Mouse (Mus musculus) hematopoietic stem cell, adult 5-6 weeks (primary cell): ENCODE results near the gene Galnt7. TPM values are rescaled to one million over a fixed set of nuclear protein-coding genes. Genes with fewer than 3 reads are reported as not detected.

ENCODE experiments used
- ATAC-seq, 2 experiments: fragments of 125-278 bp in 1 of 2; replicated peaks in 1 of 2; 2 replicates each; pipeline ENCODE4 v1.8.0; 2016 to 2017; ENCODE audit warnings: inconsistent platforms in 2 of 2, mild to moderate bottlenecking in 2 of 2, moderate number of reproducible peaks in 2 of 2, low read depth in 1 of 2, moderate TSS enrichment in 1 of 2; ENCODE audit not compliant: low FRiP score in 2 of 2, poor library complexity in 2 of 2, severe bottlenecking in 2 of 2, insufficient read depth in 1 of 2, low TSS enrichment in 1 of 2
- total RNA-seq: library from RNA; stranded (forward); fragments of 172-1452, 232-1000 nt; gene quantifications from 2 replicates; pipeline ENCODE4 v1.2.3, GENCODE M21; 2017

Gene Galnt7
- 17.9 and 18.8 TPM in 2 replicates for total RNA-seq

DNA sequence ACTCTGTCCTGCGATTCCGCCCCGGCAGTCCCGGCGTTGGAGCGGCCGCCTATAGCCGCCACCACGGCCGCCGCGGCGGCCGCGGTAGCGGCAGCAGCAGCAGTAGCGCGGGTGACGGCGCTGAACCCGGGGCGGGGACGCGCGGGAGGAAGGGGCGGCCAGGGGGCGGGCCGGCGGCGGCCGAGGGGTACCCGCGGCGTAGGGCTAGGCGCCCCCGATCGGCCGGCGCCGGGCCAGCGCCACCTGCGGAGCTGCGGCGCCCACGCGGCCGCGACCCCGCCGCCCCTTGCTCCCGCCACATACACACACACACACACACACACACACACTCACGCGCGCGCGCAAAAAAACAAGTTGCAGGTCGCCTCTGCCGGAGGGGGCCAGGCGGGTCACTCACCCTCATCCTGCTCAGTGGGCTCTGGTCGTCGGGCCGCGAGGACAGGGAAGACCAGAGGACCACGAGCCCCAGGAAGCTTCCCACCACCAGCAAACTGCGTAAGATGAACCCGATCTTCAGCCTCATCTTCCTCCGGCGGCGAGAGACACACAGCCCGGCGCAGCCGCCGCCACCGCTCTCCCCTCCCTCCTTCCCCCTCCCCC lies at the start of gene Galnt7:
Gene Galnt7 (minus strand): TSS at position 577 of the 600 bp plus-strand sequence.
- ATAC-seq, result peak; percentile 5 to 18; a peak in 3 of 4 replicates

DNA sequence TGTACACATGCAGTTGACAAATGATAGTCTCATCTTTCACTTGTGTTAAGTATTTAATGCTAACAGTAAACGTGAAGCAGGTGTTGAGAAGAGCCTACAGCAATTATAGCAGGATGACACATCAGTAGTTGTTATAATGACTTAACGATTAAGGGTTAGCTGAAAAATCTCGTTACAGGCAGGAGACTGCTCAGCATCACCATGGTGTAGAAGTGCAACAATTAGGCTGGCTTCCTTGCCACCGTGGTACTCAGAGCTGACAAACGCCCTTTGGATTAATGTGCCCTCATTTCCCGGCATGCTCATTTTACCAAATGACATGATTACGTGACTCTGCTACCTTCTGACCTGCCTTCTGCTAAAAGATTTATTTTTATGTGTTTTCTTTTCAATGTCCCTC lies 35.8 kb upstream of the Galnt7 start:
- ATAC-seq, result no peak

DNA sequence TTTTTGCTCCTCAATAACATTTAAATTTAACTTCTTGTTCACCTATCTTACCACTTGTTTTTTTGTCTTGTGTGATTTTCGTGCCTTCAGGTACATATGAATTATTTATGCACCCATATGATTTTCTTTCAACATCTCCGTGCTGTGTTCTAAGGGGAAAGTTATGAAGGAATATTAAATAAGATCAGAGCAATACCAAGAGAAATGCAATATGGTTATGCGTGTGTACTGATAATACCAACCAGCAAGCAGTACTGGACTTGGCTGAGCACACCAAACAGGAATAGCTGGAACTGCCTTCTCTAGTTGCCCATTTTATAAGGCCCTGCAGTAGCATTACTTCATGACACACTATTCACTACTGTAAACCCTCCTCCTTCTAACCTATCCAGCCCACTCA lies 33.0 kb upstream of the Galnt7 start:
- ATAC-seq, result no peak

DNA sequence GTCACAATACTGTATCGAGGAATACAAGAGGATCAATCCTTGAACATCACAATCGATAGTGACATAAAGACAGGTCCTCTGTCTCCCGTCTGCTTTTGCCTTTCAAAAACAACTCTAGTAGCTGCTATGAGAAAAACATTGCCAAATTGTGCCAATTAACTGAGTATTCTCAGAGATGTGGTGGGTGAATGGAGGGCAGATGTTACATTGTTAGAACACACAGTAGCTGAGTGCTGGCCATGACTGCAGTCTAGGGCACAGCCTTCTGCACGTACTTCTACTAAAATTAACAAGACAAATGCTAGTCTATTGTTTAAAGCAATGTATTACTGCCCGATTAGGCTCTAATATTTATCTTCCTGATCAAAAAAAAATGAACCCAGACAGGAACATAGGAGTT lies 27.2 kb upstream of the Galnt7 start:
- no peak for ATAC-seq

DNA sequence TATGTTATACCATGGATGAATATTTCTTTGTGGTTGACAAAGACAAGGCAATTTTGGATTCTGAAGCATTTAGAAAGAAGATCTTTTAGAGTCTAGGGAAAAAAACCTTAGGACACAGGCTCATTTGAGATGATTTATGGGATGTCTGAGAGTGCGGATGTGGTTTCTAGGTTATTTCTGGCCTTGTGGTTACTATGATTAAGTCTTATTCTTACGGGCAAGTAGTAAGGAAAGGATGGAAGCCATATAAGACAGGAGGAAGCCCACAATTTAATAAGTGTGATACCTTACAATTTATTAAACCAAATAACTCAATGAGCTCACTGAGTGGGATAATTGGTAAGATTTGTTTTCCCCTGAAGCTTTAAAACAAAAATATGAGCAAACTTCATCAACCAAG lies 11.3 kb upstream of the Galnt7 start:
- peak; percentile 93 to 97 for ATAC-seq

DNA sequence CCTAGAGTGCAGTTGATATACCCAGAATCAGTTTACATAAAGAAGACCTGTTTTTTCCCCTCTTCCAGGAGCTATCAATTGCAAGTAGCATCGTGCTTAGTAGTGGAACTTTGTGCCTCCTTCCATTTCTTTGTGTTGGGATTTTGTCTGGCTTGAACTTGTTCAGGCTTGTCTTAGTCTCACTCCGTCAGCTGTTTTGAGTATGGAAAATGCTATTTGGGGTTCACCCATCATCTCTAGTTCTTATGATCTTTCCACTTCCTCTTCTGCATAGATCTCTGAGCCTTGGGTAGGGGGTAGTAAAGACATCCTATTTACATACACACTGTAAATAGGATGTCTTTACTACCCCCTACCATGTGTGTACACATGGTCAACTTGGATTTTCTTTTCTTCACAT lies 7.2 kb upstream of the Galnt7 start:
- no peak; a peak in 1 of 4 replicates for ATAC-seq

DNA sequence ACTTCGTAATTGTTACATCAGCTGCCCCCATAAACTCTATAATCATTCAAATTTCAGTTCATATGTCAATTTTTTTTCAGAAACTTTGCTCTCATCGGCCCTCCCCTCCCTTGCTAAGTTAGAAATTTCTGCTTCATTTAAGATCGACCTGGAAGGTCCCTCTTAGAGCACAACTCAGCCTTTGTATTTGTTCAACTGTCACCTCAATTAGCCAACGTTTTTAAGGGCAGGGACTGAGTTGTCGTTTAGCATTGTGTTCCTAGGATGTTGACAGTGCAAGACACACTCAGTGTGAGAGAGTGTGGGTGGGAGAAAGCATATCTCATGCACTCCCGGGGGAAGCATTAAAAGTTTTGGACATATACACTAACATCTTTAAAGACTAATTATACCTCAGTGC lies 3.6 kb upstream of the Galnt7 start:
- no peak for ATAC-seq

DNA sequence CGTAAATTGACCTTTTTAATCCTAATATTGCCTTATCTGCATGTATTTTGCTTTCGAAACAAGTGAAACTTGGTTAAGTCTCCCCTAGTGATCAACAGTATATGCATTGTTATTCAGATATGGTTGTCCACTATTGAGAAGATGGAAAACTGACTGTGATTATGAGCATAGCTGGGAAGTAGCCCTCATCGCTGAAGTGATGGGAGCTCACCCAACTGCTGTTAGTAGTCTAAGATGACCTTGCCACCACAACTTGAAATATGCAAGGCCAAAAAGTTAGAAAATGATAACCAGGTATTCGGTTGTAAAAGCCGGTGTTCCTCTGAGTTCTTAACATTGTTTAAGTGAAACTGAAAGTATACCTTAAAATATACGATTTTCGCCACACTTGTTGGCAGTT lies 1.3 kb upstream of the Galnt7 start:
- ATAC-seq, result no peak

DNA sequence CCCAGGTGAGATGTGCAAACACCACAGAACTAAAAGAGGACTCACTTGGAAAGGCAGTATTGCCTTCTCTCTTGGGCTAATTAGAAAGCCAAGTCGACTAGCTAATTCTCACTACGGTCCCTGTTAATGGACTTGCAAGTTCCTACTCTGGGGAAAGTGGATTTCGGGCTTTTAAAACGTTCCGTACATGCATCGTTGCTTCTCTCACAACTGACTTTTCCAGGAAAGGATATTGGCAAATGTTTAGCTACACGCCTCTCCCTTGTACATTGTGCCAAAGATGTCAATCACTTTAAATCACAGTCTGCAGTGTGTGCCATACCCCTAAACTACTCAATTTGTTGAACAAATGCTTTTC lies 915 bp upstream of the Galnt7 start:
- no peak for ATAC-seq

DNA sequence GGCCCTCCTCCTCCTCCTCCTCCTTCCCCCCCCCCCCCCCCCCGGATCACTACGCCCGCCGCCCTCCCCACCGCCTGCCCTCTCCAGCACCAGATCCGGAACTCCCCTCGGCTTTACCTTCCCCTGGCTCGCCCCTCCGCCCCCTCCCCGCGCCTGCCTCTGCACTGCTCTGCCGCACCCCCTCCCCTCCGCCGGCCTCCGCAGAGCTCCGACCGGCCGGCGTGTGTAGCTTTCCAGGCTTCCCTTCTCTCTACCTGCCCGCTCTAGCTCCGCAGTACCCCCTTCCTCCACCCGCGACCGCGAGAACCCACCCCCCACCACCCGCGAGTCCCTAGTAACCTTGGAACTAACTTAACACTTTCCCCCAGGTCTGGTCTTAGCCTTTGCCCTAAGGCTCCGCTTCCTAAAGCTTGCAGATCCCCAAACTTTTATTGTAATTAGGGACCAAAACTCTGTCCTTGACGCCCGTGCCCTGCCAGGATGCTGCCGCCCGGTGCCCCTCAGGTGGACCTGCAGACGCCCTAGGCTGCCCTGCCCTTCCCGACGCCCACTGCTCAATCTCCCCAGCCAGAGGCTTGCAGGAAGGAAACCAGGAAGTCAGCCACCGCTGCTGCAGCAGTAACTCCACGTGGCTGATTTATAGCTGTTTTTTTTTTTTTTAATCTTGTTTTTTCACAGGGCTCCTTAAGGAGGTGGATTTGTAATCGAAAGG lies 380 bp upstream of the Galnt7 start:
- ATAC-seq, result peak; percentile 83 to 86

DNA sequence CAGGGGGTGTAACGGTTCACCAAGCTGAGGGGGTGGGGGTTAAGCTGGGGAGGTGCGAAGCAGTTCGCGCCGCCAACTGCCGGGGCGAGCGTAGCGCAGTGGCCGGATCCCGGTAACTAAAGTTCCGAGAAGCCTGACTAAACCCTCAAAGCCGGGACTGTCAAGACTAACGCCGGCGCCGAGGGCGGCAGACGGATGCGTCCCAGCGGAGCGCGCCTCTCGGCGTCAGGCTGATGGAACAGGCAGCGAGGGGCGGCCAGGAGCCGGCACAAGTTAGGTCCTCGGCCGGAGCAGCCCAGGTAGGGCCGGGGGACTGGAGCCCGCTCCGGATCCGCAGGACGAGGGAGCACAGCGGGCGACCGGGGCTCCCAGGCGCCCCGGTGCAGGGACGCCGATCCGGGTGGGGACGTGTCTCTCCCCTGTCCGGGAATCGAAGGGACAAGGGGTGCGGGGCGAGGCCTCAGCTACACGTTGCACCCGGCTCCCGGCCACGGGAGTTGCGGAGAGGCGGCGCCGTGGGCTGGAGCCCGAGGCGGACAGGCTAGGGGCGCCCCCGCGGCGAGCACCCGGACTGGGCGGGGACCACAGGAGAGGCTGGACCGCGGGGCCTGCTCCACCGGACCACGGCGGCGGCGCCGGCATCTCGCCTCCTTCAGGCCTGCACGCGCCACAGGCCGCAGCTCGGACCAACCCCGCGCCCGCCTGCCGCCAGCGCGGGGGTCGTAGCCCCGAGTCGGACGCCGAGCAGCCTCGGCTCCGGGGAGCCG lies 960 bp downstream of the Galnt7 start:
- ATAC-seq, result peak; percentile 28 to 30; a peak in 3 of 4 replicates

DNA sequence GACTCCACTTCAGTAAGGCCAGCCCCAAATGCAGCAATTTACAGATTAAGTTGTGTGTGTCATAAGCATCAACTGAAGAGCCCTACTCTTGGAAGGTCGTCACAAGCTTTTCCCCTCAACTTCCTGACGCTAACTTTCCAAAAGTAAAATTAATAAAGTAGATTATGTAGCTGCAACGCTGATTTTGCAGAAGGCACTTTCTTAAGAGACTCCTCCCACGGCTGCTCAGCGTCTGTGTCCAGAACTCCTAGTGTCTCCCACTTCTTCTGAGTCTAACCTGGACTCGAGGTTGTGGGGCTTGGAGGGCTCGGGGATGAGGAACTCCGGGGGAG lies 1.5 kb downstream of the Galnt7 start:
- ATAC-seq, result no peak

DNA sequence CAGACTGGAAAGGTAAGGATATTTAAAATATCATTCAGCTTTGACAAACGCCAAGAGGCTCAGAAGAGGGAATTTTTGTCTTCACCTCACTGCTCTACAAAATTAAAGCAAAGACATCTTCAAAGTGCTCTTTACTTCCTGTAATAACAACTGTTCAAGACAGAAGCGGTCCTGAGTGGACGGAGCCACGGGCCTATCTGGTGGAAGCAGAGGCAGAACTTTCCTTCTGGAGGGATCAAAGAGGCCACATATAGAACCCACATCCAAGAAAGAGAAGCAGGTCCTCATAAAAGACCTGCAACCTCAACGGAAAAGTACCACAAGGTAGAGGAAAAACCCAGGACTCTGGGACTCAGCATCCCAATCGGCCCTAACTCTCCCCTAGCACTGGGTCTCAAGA lies 2.6 kb downstream of the Galnt7 start:
- no peak for ATAC-seq

DNA sequence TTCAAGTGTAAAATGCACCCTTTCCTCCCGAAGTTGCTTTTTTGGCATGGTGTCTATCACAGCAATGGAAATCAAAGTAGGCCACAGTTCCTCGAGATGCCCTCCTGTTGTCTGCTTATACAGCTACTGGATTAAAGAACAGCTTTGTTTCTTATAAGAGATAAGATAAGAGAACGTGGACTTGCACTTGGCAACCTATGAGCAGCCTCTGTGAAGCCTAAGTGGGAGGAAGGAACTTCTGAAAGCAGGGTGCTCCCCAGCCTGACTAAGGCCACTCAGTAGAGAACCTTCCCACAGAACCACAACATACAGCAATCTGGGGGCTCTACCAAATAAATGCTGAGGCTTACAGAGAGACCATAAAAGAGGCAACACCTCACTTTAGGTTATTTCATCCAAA lies 5.3 kb downstream of the Galnt7 start:
- ATAC-seq, result no peak

DNA sequence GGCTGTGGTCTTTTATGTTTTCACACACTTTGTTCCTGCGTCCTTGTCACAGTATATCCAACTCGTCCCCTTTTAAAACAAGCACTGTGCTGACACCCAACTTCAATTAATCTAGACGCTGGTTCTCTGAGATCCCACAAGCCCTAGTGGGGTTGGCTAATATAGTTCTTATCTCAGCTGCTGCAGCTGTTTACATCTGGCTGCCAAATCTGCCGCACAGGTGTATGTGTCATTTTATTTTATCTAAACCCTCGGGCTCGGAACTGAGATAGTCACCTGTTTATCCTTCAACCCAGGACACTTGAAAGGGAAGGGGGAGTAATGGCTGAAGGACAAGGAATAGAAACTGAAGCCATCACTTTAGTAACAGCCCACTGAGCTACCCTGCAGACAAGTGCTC lies 8.6 kb downstream of the Galnt7 start:
- no peak for ATAC-seq

DNA sequence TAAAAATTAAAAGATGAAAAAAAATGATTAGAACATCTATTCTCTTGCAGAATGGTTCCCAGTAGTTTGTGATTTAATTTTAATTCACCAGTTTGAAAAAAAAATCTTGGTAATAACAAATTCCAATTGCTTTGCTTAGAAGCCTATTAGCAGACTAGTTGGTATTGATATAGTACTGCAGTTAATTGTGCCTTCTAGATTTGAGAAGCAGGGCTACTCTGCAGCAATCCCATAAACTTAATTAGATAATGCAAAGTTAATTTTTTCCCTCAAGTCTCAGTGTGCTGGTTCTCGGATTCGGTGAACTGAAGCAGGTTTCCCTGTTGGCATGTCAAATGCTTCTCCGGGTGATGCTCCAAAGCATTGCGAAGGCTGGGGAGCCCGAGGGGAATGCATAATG lies 10.1 kb downstream of the Galnt7 start:
- ATAC-seq, result no peak

DNA sequence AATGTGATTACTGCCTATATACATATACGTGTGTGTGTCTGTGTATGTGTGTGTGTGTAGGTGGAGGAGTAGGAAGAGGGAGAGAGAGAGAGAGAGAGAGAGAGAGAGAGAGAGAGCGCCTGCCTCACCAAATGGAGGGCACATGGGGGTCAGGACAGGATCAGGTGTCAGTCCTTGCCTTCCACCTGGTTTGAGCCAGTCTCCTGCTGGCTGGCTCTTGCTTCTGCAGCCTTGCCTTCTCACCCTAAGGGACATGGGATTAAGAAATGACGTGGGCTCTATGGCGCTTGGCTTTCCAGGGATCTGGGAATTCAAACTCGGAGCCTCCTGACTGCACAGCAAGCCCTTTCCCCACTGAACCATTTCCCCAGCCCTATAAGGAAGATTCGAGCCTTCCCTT lies 13.9 kb downstream of the Galnt7 start:
- ATAC-seq, result no peak

DNA sequence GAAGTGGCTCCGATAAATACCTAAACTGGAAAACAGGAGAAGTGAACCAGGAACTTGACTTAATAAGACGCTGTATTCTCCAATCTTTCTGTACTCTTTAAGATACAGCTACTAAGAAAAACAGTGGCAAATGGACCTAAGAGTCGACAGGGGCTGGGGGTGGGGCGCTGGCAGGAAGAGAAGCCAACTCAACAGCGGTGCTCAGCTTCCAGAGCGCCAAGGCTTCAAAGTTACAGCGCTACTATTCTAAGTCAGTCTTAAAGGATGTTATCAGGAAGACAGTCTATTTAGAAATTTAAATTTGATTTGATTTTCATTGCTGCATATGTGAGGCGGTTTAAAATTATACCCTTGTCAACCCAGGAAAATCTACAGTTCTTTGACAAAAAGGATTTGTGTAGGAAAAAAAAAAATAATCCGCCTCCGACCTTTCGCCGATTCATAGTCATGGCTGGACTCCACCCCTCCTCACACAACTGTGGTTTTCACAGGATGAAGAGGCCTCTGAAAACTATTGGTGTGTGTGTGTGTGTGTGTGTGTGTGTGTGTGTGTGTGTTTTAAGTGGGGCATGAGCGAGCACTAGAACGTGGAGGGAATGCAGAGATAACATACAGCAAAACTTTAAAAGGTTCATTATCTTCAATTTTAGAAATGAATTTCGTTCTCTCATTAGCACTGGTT lies 15.1 kb downstream of the Galnt7 start:
- peak; percentile 57 to 63; a peak in 3 of 4 replicates for ATAC-seq
